Mouse (Mus musculus): ENCODE data around the gene Acy3. TPM values are rescaled to one million over a fixed set of nuclear protein-coding genes. Genes with fewer than 3 reads are reported as not detected.

The Acy3 gene
- total and polyA plus RNA-seq, 3 experiments: 5.9 to 12.1 TPM; not detected in 1

- peaks cover 2% of the 10 kb centered on the region in 2 experiments; a peak in 2 of 4 replicates for H3K36me3 ChIP-seq (ENCODE audit: control insufficient read depth in 1 of 2, insufficient read depth in 2 of 2, low read length in 2 of 2)
- peaks cover 1% of the 10 kb centered on the region; the same call in 1 of the 2 replicates for H3K79me2 ChIP-seq (ENCODE audit: control insufficient read depth, insufficient read depth, low read length, poor library complexity)
- peaks cover 0 to 6% of the 10 kb centered on the region in 2 experiments; a peak in 2 of 4 replicates for H3K4me1 ChIP-seq (ENCODE audit: control insufficient read depth in 1 of 2, insufficient read depth in 2 of 2, low read length in 2 of 2)
- H3K4me3 ChIP-seq (ENCODE audit: control insufficient read depth in 1 of 2, insufficient read depth in 1 of 2, low read depth in 2 of 2, low read length in 2 of 2): no peak overlapping the region
- no peak overlapping the region for H3K9ac ChIP-seq (ENCODE audit: control insufficient read depth, low read depth, low read length, poor library complexity, severe bottlenecking)
- TF ChIP-seq POLR2A (IDR thresholded peaks at IDR 0.05; ENCODE audit: control insufficient read depth in 1 of 2, insufficient read depth in 1 of 2, low read depth in 1 of 2, low read length in 2 of 2, poor library complexity in 1 of 2) (no peak), POLR2AphosphoS2 (IDR thresholded peaks at IDR 0.05; ENCODE audit: low read length) (no peak; the same call in 1 of the 2 replicates), MYC (IDR thresholded peaks at IDR 0.05; ENCODE audit: low read depth, low read length) (no peak), MEF2A (IDR thresholded peaks at IDR 0.05; ENCODE audit: extremely low read depth, insufficient replicate concordance, low read depth, low read length, poor library complexity, severe bottlenecking) (no peak), CHD1 (IDR thresholded peaks at IDR 0.05; ENCODE audit: low read depth, low read length) (no peak), RAD21 (IDR thresholded peaks at IDR 0.05; ENCODE audit: low read depth, low read length) (no peak), ZC3H11A (IDR thresholded peaks at IDR 0.05; ENCODE audit: low read depth, low read length) (no peak), E2F4 (IDR thresholded peaks at IDR 0.05; ENCODE audit: borderline replicate concordance, low read depth, low read length) (no peak), CTCF (IDR thresholded peaks at IDR 0.05 in 2 of 3, conservative IDR thresholded peaks at IDR 0.05 in 1 of 3; ENCODE audit: control insufficient read depth in 1 of 3, insufficient read depth in 1 of 3, low read depth in 2 of 3, low read length in 3 of 3, poor library complexity in 1 of 3, severe bottlenecking in 1 of 3) (no peak), MXI1 (IDR thresholded peaks at IDR 0.05; ENCODE audit: low read depth, low read length) (no peak), MAZ (IDR thresholded peaks at IDR 0.05; ENCODE audit: low read depth, low read length) (no peak), GABPA (IDR thresholded peaks at IDR 0.05; ENCODE audit: low read depth, low read length) (no peak), SMC3 (IDR thresholded peaks at IDR 0.05; ENCODE audit: low read depth, low read length) (no peak), ELF1 (IDR thresholded peaks at IDR 0.05; ENCODE audit: low read depth, low read length) (no peak), TCF12 (IDR thresholded peaks at IDR 0.05; ENCODE audit: low read depth, low read length) (no peak)
- DNase-seq (ENCODE audit: low read depth, low spot score): no peak
- no peaks in the 10 kb centered on the region for H3K9me3 ChIP-seq (replicated peaks; ENCODE audit: insufficient read depth, low read length)
- H3K27me3 ChIP-seq (ENCODE audit: control insufficient read depth in 1 of 2, insufficient read depth in 2 of 2, low read length in 2 of 2): no peaks in the 10 kb centered on the region
- no peak overlapping the region for H3K27ac ChIP-seq (ENCODE audit: control insufficient read depth, low read depth, low read length)
Measured at GRCm38 (mm10) chr19:4005091-4005490, 18.7 kb downstream of the Acy3 start.

GRCm38 (mm10) chr19:4005971-4006370 is 19.6 kb downstream of the Acy3 start:
- Histone ChIP-seq H3K9me3 (replicated peaks; ENCODE audit: insufficient read depth, low read length) (no peaks in the 10 kb centered on the region), H3K4me3 (ENCODE audit: control insufficient read depth in 1 of 2, insufficient read depth in 1 of 2, low read depth in 2 of 2, low read length in 2 of 2) (no peak overlapping the region), H3K27me3 (ENCODE audit: control insufficient read depth in 1 of 2, insufficient read depth in 2 of 2, low read length in 2 of 2) (no peaks in the 10 kb centered on the region), H3K4me1 (ENCODE audit: control insufficient read depth in 1 of 2, insufficient read depth in 2 of 2, low read length in 2 of 2) (peaks cover 0 to 6% of the 10 kb centered on the region in 2 experiments; a peak in 2 of 4 replicates), H3K79me2 (ENCODE audit: control insufficient read depth, insufficient read depth, low read length, poor library complexity) (no peaks in the 10 kb centered on the region; the same call in 1 of the 2 replicates), H3K9ac (ENCODE audit: control insufficient read depth, low read depth, low read length, poor library complexity, severe bottlenecking) (no peak overlapping the region), H3K27ac (ENCODE audit: control insufficient read depth, low read depth, low read length) (no peak overlapping the region), H3K36me3 (ENCODE audit: control insufficient read depth in 1 of 2, insufficient read depth in 2 of 2, low read length in 2 of 2) (peaks cover 2 to 4% of the 10 kb centered on the region in 2 experiments; a peak in 2 of 4 replicates)
- TF ChIP-seq POLR2AphosphoS5 (IDR thresholded peaks at IDR 0.05; ENCODE audit: borderline replicate concordance, low read depth, low read length): no peak
- TF ChIP-seq MAX (IDR thresholded peaks at IDR 0.05; ENCODE audit: low read length): no peak
- TF ChIP-seq HCFC1 (IDR thresholded peaks at IDR 0.05; ENCODE audit: low read depth, low read length): no peak
- no peak for TF ChIP-seq KAT2A (conservative IDR thresholded peaks at IDR 0.05; ENCODE audit: low read depth, low read length)
- TF ChIP-seq USF1 (IDR thresholded peaks at IDR 0.05; ENCODE audit: low read depth, low read length): no peak
- TF ChIP-seq EP300 (IDR thresholded peaks at IDR 0.05; ENCODE audit: low read depth in 1 of 2, low read length in 2 of 2): no peak
- TF ChIP-seq ZC3H11A (IDR thresholded peaks at IDR 0.05; ENCODE audit: low read depth, low read length): no peak
- no peak for TF ChIP-seq SIN3A (IDR thresholded peaks at IDR 0.05; ENCODE audit: low read length)
- TF ChIP-seq CHD1 (IDR thresholded peaks at IDR 0.05; ENCODE audit: low read depth, low read length): no peak
- no peak for TF ChIP-seq ELF1 (IDR thresholded peaks at IDR 0.05; ENCODE audit: low read depth, low read length)
- TF ChIP-seq BHLHE40 (IDR thresholded peaks at IDR 0.05; ENCODE audit: borderline replicate concordance, low read depth, low read length): no peak
- no peak for DNase-seq (ENCODE audit: low read depth, low spot score)

Measured in MEL (cell line).